ENCODE assay signal across 10 mouse cellular contexts in the genomic region with DNA sequence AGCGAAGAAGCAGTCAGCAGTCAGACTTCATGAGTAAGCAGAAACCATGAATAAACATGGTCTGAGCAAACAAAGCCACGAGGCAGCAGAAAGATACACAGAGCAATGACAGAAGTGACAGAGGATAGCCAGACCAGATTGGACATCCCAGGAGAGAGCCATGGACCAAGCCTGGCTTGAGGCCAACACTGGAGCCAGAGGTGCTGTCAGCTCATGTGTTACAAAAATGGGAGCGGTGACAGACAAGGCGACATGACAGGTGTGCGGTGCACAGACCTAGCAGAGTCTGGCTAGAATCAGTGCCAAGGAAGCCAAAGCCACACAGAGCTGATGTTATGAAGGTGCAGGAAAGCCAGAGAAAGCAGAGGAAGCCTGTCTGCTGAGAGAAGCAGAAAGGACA. TPM values are rescaled to one million over a fixed set of nuclear protein-coding genes. Genes with fewer than 3 reads are reported as not detected.
A peak's percentile ranks its signal among the peaks of the same experiment; 100 is the strongest.
DNase-seq lines count a peak whose midpoint lies in the region; ATAC-seq lines count a peak whose summit lies in the region.
"Had no signal": no experiment of that assay in that cellular context is flagged by ENCODE, and none has a peak within 500 bp of the region (broad histone marks: within the 10 kb centered on the region; RNA-seq: fewer than 3 reads in every experiment).

No protein-coding gene starts in this region.

- no peak for ATAC-seq in megakaryocyte, adult 5-6 weeks (ENCODE audit: poor library complexity, severe bottlenecking)
- peak; percentile 66 for ATAC-seq in liver, embryonic 13.5 days (ENCODE audit: low read depth)

- peak; percentile 88 for DNase-seq in heart, adult 11 months
- DNase-seq in heart, adult 18-20 months = no peak
- DNase-seq in gastrocnemius, postnatal 10 days = peak; percentile 36
- DNase-seq in liver, embryonic 13.5 days = no peak
- DNase-seq in embryonic facial prominence, embryonic 10.5 days (ENCODE audit: low spot score) = no peak
- DNase-seq in embryo, embryonic 9.5 days (ENCODE audit: extremely low spot score) = no peak
- DNase-seq: adrenal gland, adult 2 months had no signal

- no peak overlapping the region for H3K9ac ChIP-seq in liver, embryonic 13.5 days

- no peaks in the 10 kb centered on the region for H3K9me3 ChIP-seq in megakaryocyte, embryonic 14.5 days
- H3K9me3 ChIP-seq in liver, embryonic 13.5 days (replicated peaks) = no peaks in the 10 kb centered on the region
- H3K9me3 ChIP-seq in embryonic facial prominence, embryonic 10.5 days = no peaks in the 10 kb centered on the region

- H3K4me3 ChIP-seq in megakaryocyte, embryonic 14.5 days (replicated peaks) = peak overlapping the region; percentile 53
- H3K4me3 ChIP-seq in liver, embryonic 13.5 days (replicated peaks) = no peak overlapping the region
- H3K4me3 ChIP-seq in embryonic facial prominence, embryonic 10.5 days = no peak overlapping the region

- no peaks in the 10 kb centered on the region for H3K36me3 ChIP-seq in megakaryocyte, embryonic 14.5 days (replicated peaks; ENCODE audit: low read length)
- H3K36me3 ChIP-seq in liver, embryonic 13.5 days = no peaks in the 10 kb centered on the region
- no peaks in the 10 kb centered on the region for H3K36me3 ChIP-seq in embryonic facial prominence, embryonic 10.5 days (replicated peaks)

- no peak overlapping the region for H3K27ac ChIP-seq in liver, embryonic 13.5 days
- H3K27ac ChIP-seq in embryonic facial prominence, embryonic 10.5 days (replicated peaks) = no peak overlapping the region
- H3K27ac ChIP-seq: macrophage had no signal

- no peak overlapping the region for H3K4me2 ChIP-seq in liver, embryonic 13.5 days

- peaks cover 68% of the 10 kb centered on the region for H3K4me1 ChIP-seq in megakaryocyte, embryonic 14.5 days
- H3K4me1 ChIP-seq in liver, embryonic 13.5 days (replicated peaks) = peaks cover 6% of the 10 kb centered on the region; the same call in 1 of the 2 replicates
- no peaks in the 10 kb centered on the region for H3K4me1 ChIP-seq in embryonic facial prominence, embryonic 10.5 days

- no peaks in the 10 kb centered on the region for H3K27me3 ChIP-seq in megakaryocyte, embryonic 14.5 days (replicated peaks)
- H3K27me3 ChIP-seq in liver, embryonic 13.5 days = no peaks in the 10 kb centered on the region
- no peaks in the 10 kb centered on the region for H3K27me3 ChIP-seq in embryonic facial prominence, embryonic 10.5 days (replicated peaks; ENCODE audit: low read depth, poor library complexity, severe bottlenecking)

- 63% methylated on average over 5 of the region's 5 CpGs for WGBS in liver, embryonic 13.5 days (ENCODE audit: insufficient replicate concordance)
- WGBS in embryonic facial prominence, embryonic 10.5 days = 83% methylated on average over 5 of the region's 5 CpGs

RNA-seq across cellular contexts. Expression of a gene that starts 35.3 kb away (rescaled TPM):
- total RNA-seq in heart, adult 18-20 months (2021) = 100 to 1,000 TPM; 143 TPM
- polyA plus RNA-seq in megakaryocyte, embryonic 14.5 days (2012; ENCODE audit: insufficient read depth, low replicate concordance) = 1.9 and 4.9 TPM in 2 replicates
- 322 and 367 TPM in 2 replicates for total RNA-seq in megakaryocyte, adult 5-6 weeks (2015)
- 252 and 280 TPM in 2 replicates for total RNA-seq in megakaryocyte, adult 5-6 weeks (2017)
- 100 to 1,000 TPM; 108 to 114 TPM for total RNA-seq in gastrocnemius, postnatal 10 days (2021)
- polyA plus RNA-seq in liver, embryonic 13.5 days (2015; fragmentation: Nextera tagmentation; extraction: Ambion mirVana) = 343 and 365 TPM in 2 replicates
- 496 TPM in 2 replicates for polyA plus RNA-seq in embryonic facial prominence, embryonic 10.5 days (2016; fragmentation: Nextera tagmentation; extraction: Ambion mirVana)

RNA-seq across cellular contexts. Expression of a gene that starts 56.7 kb away (rescaled TPM):
- 10 to 100 TPM; 42.4 to 44.1 TPM for total RNA-seq in heart, adult 18-20 months (2021)
- 3.3 TPM in 1 of 2 replicates, not detected in the other for polyA plus RNA-seq in megakaryocyte, embryonic 14.5 days (2012; ENCODE audit: insufficient read depth, low replicate concordance)
- 142 and 161 TPM in 2 replicates for total RNA-seq in megakaryocyte, adult 5-6 weeks (2015)
- total RNA-seq in megakaryocyte, adult 5-6 weeks (2017) = 82.5 and 85.9 TPM in 2 replicates
- total RNA-seq in gastrocnemius, postnatal 10 days (2021) = 10 to 100 TPM; 43.9 to 48.7 TPM
- 51.9 and 62.8 TPM in 2 replicates for polyA plus RNA-seq in liver, embryonic 13.5 days (2015; fragmentation: Nextera tagmentation; extraction: Ambion mirVana)
- polyA plus RNA-seq in embryonic facial prominence, embryonic 10.5 days (2016; fragmentation: Nextera tagmentation; extraction: Ambion mirVana) = 97.0 and 102 TPM in 2 replicates

Comparison
In these comparisons a context has a peak if more than half of its experiments do, and no peak if none do; other contexts are left out.
1. DNase-seq: peak in heart, adult 11 months (single experiment) and gastrocnemius, postnatal 10 days (single experiment); none in heart, adult 18-20 months (0 of 2), liver, embryonic 13.5 days (single experiment), embryonic facial prominence, embryonic 10.5 days (single experiment) and embryo, embryonic 9.5 days (single experiment).